Mouse (Mus musculus) midbrain, embryonic 14.5 days (tissue): ENCODE data around the gene Sema4b. TPM values are rescaled to one million over a fixed set of nuclear protein-coding genes. Genes with fewer than 3 reads are reported as not detected.

Source experiments
- ATAC-seq: fragments of 200-750 bp; cut with Nextera tagmentation; 2 replicates; pipeline ENCODE4 v1.8.0; 2017; ENCODE audit warnings: moderate number of reproducible peaks, moderate library complexity; ENCODE audit not compliant: low FRiP score, low TSS enrichment
- DNase-seq: peaks from one replicate; pipeline ENCODE4 v3.0.0-alpha.2; 2015
- H3K27ac ChIP-seq: fragments of 300-500 bp; sonication (generic); replicated peaks from 2 replicates; pipeline ENCODE4 v1.5.1; 2014; ENCODE audit warnings: mild to moderate bottlenecking, low read depth, low read length, moderate library complexity
- H3K27me3 ChIP-seq: fragments of 300-500 bp; sonication (generic); 2 replicates; pipeline ENCODE4 v1.6.1; 2014; ENCODE audit warnings: low read length, control low read depth, mixed read lengths; ENCODE audit not compliant: control insufficient read depth, insufficient read depth
- H3K36me3 ChIP-seq: fragments of 300-500 bp; sonication (generic); 2 replicates; pipeline ENCODE4 v1.6.1; 2014; ENCODE audit warnings: low read length, control low read depth; ENCODE audit not compliant: control insufficient read depth, insufficient read depth
- H3K4me1 ChIP-seq: fragments of 300-500 bp; sonication (generic); 2 replicates; pipeline ENCODE4 v1.6.1; 2014; ENCODE audit warnings: mild to moderate bottlenecking, antibody characterized with exemption, low read length, control low read depth; ENCODE audit not compliant: control insufficient read depth, insufficient read depth
- H3K4me2 ChIP-seq: fragments of 300-500 bp; sonication (generic); 2 replicates; pipeline ENCODE4 v1.6.1; 2014; ENCODE audit warnings: mild to moderate bottlenecking, low read length, moderate library complexity
- H3K4me3 ChIP-seq: fragments of 300-500 bp; sonication (generic); replicated peaks from 2 replicates; pipeline ENCODE4 v1.5.1; 2014; ENCODE audit warnings: low read depth, low read length
- H3K9ac ChIP-seq: fragments of 300-500 bp; sonication (generic); replicated peaks from 2 replicates; pipeline ENCODE4 v1.6.1; 2014; ENCODE audit warnings: mild to moderate bottlenecking, low read length, moderate library complexity
- H3K9me3 ChIP-seq: fragments of 300-500 bp; sonication (generic); 2 replicates; pipeline ENCODE4 v1.6.1; 2016; ENCODE audit warnings: low read length, control low read depth, mixed read lengths; ENCODE audit not compliant: control insufficient read depth
- WGBS: fragments of 180-500 bp; shearing (Covaris S2); extraction: QIAGEN DNeasy Blood & Tissue Kit; methylation state at CpG from one replicate; pipeline ENCODE4 v1.1.7; 2014; 5-methylcytosine and 5-hydroxymethylcytosine counted together
- polyA plus RNA-seq: library from polyadenylated mRNA; unstranded; fragments of >200 nt; fragmentation: Nextera tagmentation; extraction: Ambion mirVana; gene quantifications from 2 replicates; pipeline ENCODE4 v1.2.1, GENCODE M21; 2014

Gene Sema4b
- polyA plus RNA-seq, 1 experiment from 2014 or later, result 19.8 TPM

DNA sequence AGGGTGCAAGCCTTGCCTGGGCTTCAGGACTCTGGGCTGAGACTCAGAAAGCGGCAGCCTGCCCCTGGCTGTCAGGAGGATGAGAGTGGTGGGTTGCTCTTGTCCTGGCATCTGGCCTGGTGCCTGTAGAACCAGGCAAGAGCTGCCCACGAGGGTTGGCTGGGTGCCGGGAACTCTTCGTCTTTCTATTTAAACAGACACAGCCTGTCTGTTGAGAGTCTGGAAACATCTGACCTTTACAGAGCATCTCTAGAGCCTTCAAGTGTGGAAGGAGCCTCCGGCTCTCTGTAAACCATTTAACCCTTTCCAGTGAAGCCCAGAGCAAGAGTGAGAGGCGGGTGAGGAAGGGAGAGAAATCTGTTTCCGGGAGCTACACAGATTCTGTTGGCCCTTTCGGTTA lies 15.3 kb upstream of the Sema4b start:
- Histone ChIP-seq H3K4me1 (no peaks in the 10 kb centered on the region), H3K4me3 (no peak overlapping the region), H3K27ac (peak overlapping the region; percentile 28), H3K27me3 (no peaks in the 10 kb centered on the region), H3K36me3 (no peaks in the 10 kb centered on the region), H3K4me2 (no peak overlapping the region), H3K9me3 (no peaks in the 10 kb centered on the region), H3K9ac (no peak overlapping the region)
- ATAC-seq, result no peak
- peak; percentile 77 for DNase-seq
- 37% methylated on average over 8 of the region's 8 CpGs for WGBS

DNA sequence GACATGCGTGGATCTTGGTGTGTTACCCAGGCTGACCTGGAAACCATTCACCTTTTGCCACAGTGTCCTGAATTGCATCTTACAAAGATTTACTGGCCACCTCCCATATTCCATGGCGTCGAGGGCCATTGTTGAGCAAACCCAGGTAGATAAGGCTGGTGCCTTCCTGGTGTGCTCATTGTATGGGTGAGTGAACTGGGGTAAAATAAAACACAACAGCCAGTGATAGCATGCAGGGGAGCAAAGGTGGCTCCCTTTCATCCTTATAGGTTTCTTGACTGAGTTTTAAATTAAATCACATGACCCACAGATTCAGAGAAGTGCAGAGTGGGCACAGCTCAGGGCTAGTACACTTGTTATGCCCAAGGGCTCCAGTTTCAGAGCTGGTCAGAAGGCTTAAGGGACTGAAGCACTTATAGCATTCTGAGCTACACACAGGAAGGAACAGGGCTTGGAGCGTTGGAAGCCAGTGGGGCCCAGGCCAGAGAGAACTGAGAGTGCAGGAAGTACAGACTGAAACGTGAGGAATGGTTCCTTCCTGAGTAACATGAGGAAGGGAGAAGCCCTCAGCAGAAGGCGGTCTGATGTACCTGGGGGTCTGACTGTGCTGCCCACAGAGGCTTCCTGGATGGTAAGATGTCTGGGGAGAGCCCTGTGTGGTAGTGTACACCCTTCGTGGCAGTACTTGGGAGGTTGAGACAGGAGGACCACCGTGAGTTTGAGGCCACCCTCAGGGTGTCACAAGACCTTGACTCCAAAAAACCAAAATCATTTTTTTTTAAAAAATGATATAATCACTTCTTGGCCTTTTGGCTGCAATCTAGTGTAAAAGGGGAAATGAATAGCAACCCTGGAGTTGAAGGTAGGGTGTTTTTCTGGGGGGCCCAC lies 14.3 kb upstream of the Sema4b start:
- H3K27me3 ChIP-seq, result no peaks in the 10 kb centered on the region
- H3K9ac ChIP-seq, result no peak overlapping the region
- no peak overlapping the region for H3K27ac ChIP-seq
- DNase-seq (no peak), ATAC-seq (no peak)
- H3K9me3 ChIP-seq, result no peaks in the 10 kb centered on the region; the same call in 1 of the 2 replicates
- H3K36me3 ChIP-seq, result no peaks in the 10 kb centered on the region
- H3K4me1 ChIP-seq, result no peaks in the 10 kb centered on the region
- WGBS, result 86% methylated on average over 8 of the region's 8 CpGs
- no peak overlapping the region for H3K4me3 ChIP-seq
- H3K4me2 ChIP-seq, result no peak overlapping the region

DNA sequence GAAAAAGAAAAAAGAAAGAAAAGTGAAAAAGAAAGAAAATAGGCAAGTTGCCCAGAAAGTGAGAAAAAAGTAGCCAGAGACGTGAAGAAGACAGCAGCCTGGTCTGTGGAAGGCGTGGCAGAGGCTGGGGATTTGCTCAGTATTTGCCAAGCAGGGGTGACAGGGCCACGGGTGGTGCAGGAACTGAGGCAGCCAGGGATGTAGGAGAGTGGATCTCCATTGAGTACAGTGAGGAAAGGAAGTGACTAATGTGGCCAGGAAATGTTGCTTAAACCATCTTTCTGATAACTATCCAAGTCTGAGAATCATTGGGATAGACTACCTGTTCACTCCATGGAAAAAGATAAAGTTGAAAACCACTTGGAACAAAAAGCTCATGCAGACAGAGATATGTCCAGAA lies 10.5 kb upstream of the Sema4b start:
- H3K27me3 ChIP-seq, result no peaks in the 10 kb centered on the region
- no peak overlapping the region for H3K27ac ChIP-seq
- DNase-seq (no peak), ATAC-seq (no peak)
- H3K4me2 ChIP-seq, result no peak overlapping the region
- H3K9ac ChIP-seq, result no peak overlapping the region
- no peak overlapping the region for H3K4me3 ChIP-seq
- no peaks in the 10 kb centered on the region for H3K36me3 ChIP-seq
- no peaks in the 10 kb centered on the region for H3K4me1 ChIP-seq
- no peaks in the 10 kb centered on the region; the same call in 1 of the 2 replicates for H3K9me3 ChIP-seq
- WGBS, result 77% methylated on average over 3 of the region's 3 CpGs

DNA sequence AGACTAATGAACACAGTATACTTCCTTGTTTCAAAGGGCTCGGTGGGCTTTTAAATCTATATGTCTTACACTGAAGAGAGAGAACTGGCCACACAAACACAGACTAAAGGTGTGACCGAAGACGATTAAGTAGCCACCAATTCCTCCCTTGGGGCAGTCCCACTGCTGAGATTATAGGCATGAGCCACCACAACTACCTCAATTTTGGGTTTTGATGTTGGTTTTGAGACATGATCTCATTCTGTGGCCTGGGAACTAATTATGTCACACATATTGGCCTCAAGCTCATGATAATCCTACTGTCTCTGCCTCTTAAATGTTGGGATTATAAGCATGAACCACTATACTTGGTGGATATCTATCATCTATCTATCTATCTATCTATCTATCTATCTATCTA lies 9.2 kb upstream of the Sema4b start:
- Histone ChIP-seq H3K4me2 (no peak overlapping the region), H3K4me3 (no peak overlapping the region), H3K36me3 (no peaks in the 10 kb centered on the region), H3K27ac (no peak overlapping the region), H3K9ac (no peak overlapping the region), H3K9me3 (no peaks in the 10 kb centered on the region; the same call in 1 of the 2 replicates), H3K4me1 (no peaks in the 10 kb centered on the region), H3K27me3 (no peaks in the 10 kb centered on the region)
- ATAC-seq (no peak), DNase-seq (no peak)
- WGBS, result 97% methylated on average over 3 of the region's 3 CpGs

DNA sequence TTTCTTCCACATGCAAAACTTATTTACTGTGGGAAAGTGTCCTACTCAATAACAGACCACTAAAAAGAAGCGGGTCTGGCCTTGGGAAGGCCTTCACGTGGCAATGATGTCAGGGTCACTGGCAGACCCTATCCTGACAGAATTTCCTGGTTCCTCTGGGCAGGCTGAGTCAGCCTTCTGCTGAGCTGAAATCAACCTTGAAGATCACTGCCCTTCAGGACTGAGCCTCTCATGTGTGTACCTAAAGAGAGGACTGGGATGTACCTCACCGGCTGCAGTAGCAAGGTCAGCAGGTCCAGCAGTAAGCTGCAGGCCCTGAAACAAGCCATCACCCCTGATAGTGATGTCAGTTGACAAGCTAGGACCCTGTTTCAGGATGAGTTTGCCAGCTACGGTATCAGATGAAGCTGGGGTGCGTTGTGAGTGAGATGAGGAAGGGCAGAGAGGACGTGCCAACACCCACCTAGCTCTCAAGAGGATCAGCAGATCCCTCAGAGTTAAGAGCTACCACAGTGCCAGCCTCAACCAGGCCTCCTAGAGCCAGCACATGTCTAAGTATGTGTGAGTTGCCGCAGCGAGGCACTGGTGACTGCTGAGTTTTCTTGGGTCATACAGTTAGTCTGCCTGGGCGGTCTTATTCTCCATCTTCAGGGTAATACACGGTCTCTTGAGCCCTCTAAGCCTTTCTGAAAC lies 8.5 kb upstream of the Sema4b start:
- ATAC-seq, result no peak
- 89% methylated on average over 10 of the region's 10 CpGs for WGBS
- DNase-seq, result no peak
- H3K9me3 ChIP-seq, result no peaks in the 10 kb centered on the region; the same call in 1 of the 2 replicates
- no peak overlapping the region for H3K27ac ChIP-seq
- H3K4me3 ChIP-seq, result no peak overlapping the region
- H3K36me3 ChIP-seq, result no peaks in the 10 kb centered on the region
- H3K4me1 ChIP-seq, result no peaks in the 10 kb centered on the region
- no peak overlapping the region for H3K9ac ChIP-seq
- no peaks in the 10 kb centered on the region for H3K27me3 ChIP-seq
- H3K4me2 ChIP-seq, result no peak overlapping the region

DNA sequence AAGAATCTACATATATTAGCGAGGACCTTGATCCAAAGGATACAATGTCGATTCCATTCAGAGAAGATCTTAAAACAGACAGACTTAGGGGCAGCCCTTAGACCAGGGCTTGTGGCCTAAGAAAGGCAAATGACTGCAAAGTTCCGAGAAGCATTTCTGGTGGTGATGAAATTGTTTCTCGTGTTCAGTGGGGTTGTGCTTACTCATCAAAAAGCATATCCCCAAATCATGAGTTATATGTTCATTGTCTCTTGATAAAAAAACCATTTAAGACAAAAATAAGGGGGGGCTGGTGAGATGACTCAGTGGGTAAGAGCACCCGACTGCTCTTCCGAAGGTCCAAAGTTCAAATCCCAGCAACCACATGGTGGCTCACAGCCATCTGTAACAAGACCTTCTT lies 7.3 kb upstream of the Sema4b start:
- no peak for DNase-seq
- Histone ChIP-seq H3K27ac (no peak overlapping the region), H3K9ac (no peak overlapping the region), H3K4me1 (no peaks in the 10 kb centered on the region), H3K27me3 (no peaks in the 10 kb centered on the region), H3K4me3 (no peak overlapping the region), H3K36me3 (no peaks in the 10 kb centered on the region), H3K4me2 (no peak overlapping the region), H3K9me3 (no peaks in the 10 kb centered on the region; the same call in 1 of the 2 replicates)
- 95% methylated on average over 6 of the region's 6 CpGs for WGBS
- no peak for ATAC-seq

DNA sequence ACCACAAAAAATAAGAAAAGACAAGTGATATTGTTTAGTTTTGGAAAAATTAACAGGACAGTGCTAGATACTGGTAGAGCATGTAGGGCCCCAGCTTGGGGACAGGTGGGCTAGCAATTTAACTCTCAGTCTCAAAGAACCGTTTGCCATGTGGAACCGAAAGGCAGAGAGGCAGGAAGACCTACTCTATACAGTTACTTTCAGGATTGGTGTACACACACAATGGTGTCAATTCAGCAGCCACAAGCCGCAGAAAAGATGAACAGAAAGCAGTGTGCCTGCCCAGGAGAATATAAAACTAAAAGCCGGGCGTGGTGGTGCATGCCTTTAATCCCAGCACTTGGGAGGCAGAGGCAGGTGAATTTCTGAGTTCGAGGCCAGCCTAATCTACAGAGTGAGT lies 6.9 kb upstream of the Sema4b start:
- Histone ChIP-seq H3K4me2 (no peak overlapping the region), H3K9ac (no peak overlapping the region), H3K36me3 (no peaks in the 10 kb centered on the region), H3K4me1 (no peaks in the 10 kb centered on the region), H3K27ac (no peak overlapping the region), H3K9me3 (no peaks in the 10 kb centered on the region; the same call in 1 of the 2 replicates), H3K27me3 (no peaks in the 10 kb centered on the region), H3K4me3 (no peak overlapping the region)
- DNase-seq (no peak), ATAC-seq (no peak)
- WGBS, result 89% methylated on average over 6 of the region's 6 CpGs

DNA sequence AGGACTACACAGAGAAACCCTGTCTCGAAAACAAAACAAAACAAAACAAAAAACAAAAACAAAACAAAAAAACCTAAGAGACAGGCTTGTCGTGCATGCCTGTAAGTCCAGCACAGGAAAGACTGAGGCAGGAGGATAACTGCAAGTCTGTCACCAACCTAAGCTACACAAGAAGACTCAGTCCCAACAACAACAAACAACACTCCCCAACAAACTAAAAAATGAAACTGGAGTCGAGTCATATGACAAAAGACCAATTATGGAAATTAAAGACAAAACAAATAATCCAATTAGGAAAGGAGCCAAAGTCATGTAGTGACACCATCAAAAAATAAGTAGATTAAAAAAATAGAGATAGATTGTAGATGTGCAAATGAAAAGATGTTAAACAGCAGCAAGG lies 6.4 kb upstream of the Sema4b start:
- Histone ChIP-seq H3K27ac (no peak overlapping the region), H3K4me3 (no peak overlapping the region), H3K4me2 (no peak overlapping the region), H3K9ac (no peak overlapping the region), H3K36me3 (no peaks in the 10 kb centered on the region), H3K9me3 (no peaks in the 10 kb centered on the region; the same call in 1 of the 2 replicates), H3K4me1 (no peaks in the 10 kb centered on the region), H3K27me3 (no peaks in the 10 kb centered on the region)
- ATAC-seq, result no peak
- 77% methylated on average over 3 of the region's 3 CpGs for WGBS
- DNase-seq, result no peak
